Mouse (Mus musculus) heart, embryonic 15.5 days (tissue): ENCODE results near the gene Ankrd42. TPM values are rescaled to one million over a fixed set of nuclear protein-coding genes. Genes with fewer than 3 reads are reported as not detected.

ENCODE experiments used
- ATAC-seq: fragments of 200-750 bp; cut with Nextera tagmentation; replicated peaks from 2 replicates; pipeline ENCODE4 v1.8.0; 2017; ENCODE audit warnings: low read depth, moderate TSS enrichment; ENCODE audit not compliant: insufficient number of reproducible peaks, insufficient read depth, low FRiP score
- H3K27ac ChIP-seq: fragments of 300-500 bp; sonication (generic); 2 replicates; pipeline ENCODE4 v1.5.1; 2015; ENCODE audit warnings: mild to moderate bottlenecking, inconsistent platforms
- H3K27me3 ChIP-seq: fragments of 300-500 bp; sonication (generic); 2 replicates; pipeline ENCODE4 v1.6.1; 2015; ENCODE audit warnings: inconsistent platforms
- H3K36me3 ChIP-seq: fragments of 300-500 bp; sonication (generic); 2 replicates; pipeline ENCODE4 v1.6.1; 2015; ENCODE audit warnings: mild to moderate bottlenecking, inconsistent platforms
- H3K4me1 ChIP-seq: fragments of 300-500 bp; sonication (generic); replicated peaks from 2 replicates; pipeline ENCODE4 v1.6.1; 2015; ENCODE audit warnings: inconsistent platforms
- H3K4me2 ChIP-seq: fragments of 300-500 bp; sonication (generic); 2 replicates; pipeline ENCODE4 v1.6.1; 2015; ENCODE audit warnings: inconsistent platforms, mild to moderate bottlenecking, moderate library complexity
- H3K4me3 ChIP-seq: fragments of 300-500 bp; sonication (generic); 2 replicates; pipeline ENCODE4 v1.5.1; 2015; ENCODE audit warnings: mild to moderate bottlenecking, inconsistent platforms
- H3K9ac ChIP-seq: fragments of 300-500 bp; sonication (generic); 2 replicates; pipeline ENCODE4 v1.6.1; 2015; ENCODE audit warnings: mild to moderate bottlenecking, inconsistent platforms
- H3K9me3 ChIP-seq: fragments of 300-500 bp; sonication (generic); replicated peaks from 2 replicates; pipeline ENCODE4 v1.6.1; 2016; ENCODE audit warnings: inconsistent platforms
- WGBS: fragments of 180-500 bp; shearing (Covaris S2); methylation state at CpG from one replicate; pipeline ENCODE4 v1.1.7; 2015; ENCODE audit warnings: mixed read lengths; 5-methylcytosine and 5-hydroxymethylcytosine counted together
- polyA plus RNA-seq: library from polyadenylated mRNA; unstranded; fragments of >200 nt; fragmentation: Nextera tagmentation; extraction: Ambion mirVana; gene quantifications from 2 replicates; pipeline ENCODE4 v1.2.1, GENCODE M21; 2015

The Ankrd42 gene
- polyA plus RNA-seq, 1 experiment from 2014 or later, result 2.8 TPM

DNA sequence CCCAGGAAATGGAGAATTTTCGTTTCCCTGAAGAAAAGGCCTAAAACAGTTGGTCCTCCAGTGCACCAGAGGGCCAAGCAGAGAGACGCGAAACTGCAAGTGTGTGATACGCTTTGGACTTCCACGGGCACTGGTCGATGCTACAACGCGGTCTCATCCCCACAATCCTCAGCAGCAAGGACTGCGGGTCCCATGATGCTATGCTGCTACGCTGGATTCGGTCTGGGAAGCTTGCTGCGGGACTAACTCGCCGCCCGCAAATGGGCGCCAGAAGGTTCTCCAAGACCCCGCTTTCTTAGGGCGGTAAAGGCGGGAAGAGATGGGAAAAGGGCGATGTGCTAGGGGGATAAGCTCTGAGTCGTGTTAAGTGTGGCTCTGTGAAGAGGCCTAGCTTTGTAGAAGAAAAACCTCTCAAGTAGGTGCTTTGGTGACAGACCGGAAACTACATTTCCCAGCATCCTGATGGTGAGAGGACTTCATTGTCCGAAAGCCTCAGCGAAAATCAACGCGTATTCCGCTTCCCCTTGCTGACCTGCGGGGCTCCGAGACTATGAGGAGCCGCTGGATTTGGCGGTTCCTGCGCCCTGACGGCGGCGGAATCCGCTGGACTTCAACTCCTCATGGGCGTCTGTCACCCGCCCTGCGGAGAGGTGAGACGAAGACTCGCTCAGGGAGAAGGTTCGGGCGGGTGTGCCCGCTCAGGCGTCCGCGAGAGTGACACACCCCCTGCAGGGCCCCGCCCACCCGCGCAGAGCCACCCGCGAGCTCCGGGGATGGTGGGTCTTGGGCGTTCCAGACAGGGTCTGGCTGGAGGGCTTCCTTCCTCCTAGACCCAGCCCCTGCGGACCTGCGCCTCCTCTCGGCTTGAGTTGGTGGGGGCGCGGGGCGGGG is 75.7 kb downstream of the Ankrd42 start, which contains the start of gene Ccdc90b:
TSS of gene Ccdc90b (plus strand) at position 164 of the 891 bp plus-strand sequence.
- under 1% methylated on average over 60 of the region's 60 CpGs for WGBS

DNA sequence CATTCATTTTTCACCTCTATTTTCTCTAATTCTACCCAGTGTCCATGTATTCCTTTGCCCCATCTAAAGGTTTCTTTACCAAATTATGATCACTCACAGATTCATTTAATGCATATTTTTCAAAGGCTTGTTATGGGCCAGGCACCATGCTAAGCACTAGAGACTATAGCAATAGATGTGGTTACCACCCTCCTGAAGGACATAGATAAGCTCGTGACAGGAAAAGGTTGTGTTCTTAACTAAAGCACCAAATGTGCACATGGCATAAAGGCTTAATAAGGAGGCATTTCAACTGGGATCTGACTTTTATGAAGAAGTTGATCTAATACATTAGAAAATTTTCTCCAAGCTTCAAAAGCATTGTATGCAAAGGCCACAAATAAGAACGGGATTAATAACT is 78.2 kb downstream of the Ankrd42 start:
- H3K9me3 ChIP-seq, result no peaks in the 10 kb centered on the region
- H3K4me1 ChIP-seq, result peaks cover 8% of the 10 kb centered on the region
- no peak overlapping the region for H3K4me3 ChIP-seq
- no peaks in the 10 kb centered on the region for H3K27me3 ChIP-seq
- no peak overlapping the region for H3K27ac ChIP-seq
- WGBS, result 77% methylated on average over 2 of the region's 2 CpGs
- H3K4me2 ChIP-seq, result no peak overlapping the region
- ATAC-seq, result no peak
- H3K36me3 ChIP-seq, result no peaks in the 10 kb centered on the region
- H3K9ac ChIP-seq, result no peak overlapping the region

More for the DNA sequence above, 75.7 kb downstream of the Ankrd42 start, which contains the start of gene Ccdc90b:
- Histone ChIP-seq H3K4me1 (peaks cover 8% of the 10 kb centered on the region), H3K36me3 (no peaks in the 10 kb centered on the region), H3K4me3 (peak within 1 kb of the TSS; percentile 93), H3K27ac (peak within 1 kb of the TSS; percentile 98), H3K9me3 (no peaks in the 10 kb centered on the region), H3K4me2 (peak within 1 kb of the TSS; percentile 74), H3K9ac (peak within 1 kb of the TSS; percentile 88), H3K27me3 (no peaks in the 10 kb centered on the region)
- peak; percentile 97 for ATAC-seq

GRCm38 (mm10) chr7:92550990-92551392 is 86.0 kb downstream of the Ankrd42 start:
- Histone ChIP-seq H3K9ac (no peak overlapping the region), H3K9me3 (no peaks in the 10 kb centered on the region), H3K27me3 (no peaks in the 10 kb centered on the region), H3K36me3 (no peaks in the 10 kb centered on the region), H3K27ac (no peak overlapping the region), H3K4me3 (no peak overlapping the region), H3K4me1 (no peaks in the 10 kb centered on the region), H3K4me2 (no peak overlapping the region)
- ATAC-seq, result no peak
- WGBS, result 51% methylated on average over 4 of the region's 4 CpGs

DNA sequence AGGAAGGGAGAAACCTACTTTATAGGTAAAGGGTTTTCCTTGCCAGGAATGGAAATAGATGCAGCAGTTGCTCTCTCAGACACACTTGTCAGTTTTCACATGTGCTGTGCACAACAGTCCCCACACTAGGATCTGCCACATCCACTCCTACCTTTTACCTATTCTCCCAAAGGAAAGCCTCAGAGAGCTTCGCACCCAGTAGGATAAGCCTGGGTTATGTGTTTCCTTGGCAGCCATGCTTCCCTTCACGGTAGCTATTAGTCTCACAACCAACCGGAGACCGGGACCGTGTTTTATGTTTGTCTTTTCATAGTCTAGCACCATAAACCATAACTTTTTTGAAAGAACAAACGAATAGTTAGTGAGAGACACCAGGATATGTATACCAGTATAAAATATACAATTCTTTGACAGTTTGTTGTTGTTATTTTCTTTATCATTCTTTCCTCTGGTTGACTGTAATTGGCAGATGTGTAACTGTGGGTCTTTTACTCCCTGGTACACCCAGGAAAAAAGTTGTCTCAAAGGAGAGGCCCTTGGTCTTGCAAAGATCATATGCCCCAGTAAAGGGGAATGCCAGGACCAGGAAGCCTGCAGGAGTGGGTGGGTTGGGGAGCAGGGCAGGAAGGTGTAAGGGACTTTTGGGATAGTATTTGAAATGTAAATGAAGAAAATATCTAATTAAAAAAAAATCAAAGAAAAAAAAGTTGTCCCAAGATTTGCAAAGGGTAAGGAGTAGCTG is 86.5 kb downstream of the Ankrd42 start:
- H3K4me3 ChIP-seq, result no peak overlapping the region
- H3K4me2 ChIP-seq, result no peak overlapping the region

GRCm38 (mm10) chr7:92546763-92547162 is 90.2 kb downstream of the Ankrd42 start:
- Histone ChIP-seq H3K27ac (no peak overlapping the region), H3K4me3 (no peak overlapping the region), H3K9me3 (no peaks in the 10 kb centered on the region), H3K27me3 (no peaks in the 10 kb centered on the region), H3K4me1 (no peaks in the 10 kb centered on the region), H3K4me2 (no peak overlapping the region), H3K9ac (no peak overlapping the region), H3K36me3 (no peaks in the 10 kb centered on the region)
- WGBS, result 70% methylated on average over 2 of the region's 2 CpGs
- no peak for ATAC-seq

More for the DNA sequence above, 86.5 kb downstream of the Ankrd42 start:
- Histone ChIP-seq H3K9ac (no peak overlapping the region), H3K4me1 (no peaks in the 10 kb centered on the region), H3K9me3 (no peaks in the 10 kb centered on the region), H3K36me3 (no peaks in the 10 kb centered on the region), H3K27me3 (no peaks in the 10 kb centered on the region), H3K27ac (no peak overlapping the region)
- 84% methylated on average over 6 of the region's 6 CpGs for WGBS
- ATAC-seq, result no peak

- Histone ChIP-seq H3K27me3 (no peaks in the 10 kb centered on the region), H3K9ac (no peak overlapping the region), H3K4me1 (no peaks in the 10 kb centered on the region), H3K27ac (no peak overlapping the region), H3K4me2 (no peak overlapping the region), H3K36me3 (no peaks in the 10 kb centered on the region), H3K9me3 (no peaks in the 10 kb centered on the region), H3K4me3 (no peak overlapping the region)
- 62% methylated on average over 6 of the region's 6 CpGs for WGBS
- ATAC-seq, result no peak
Observed at GRCm38 (mm10) chr7:92532351-92533036, 104.4 kb downstream of the Ankrd42 start.

Other genes with a start within 250 kb of the Ankrd42 start
- gene Ccdc90b, start 76.0 kb downstream of the Ankrd42 start, polyA plus RNA-seq, result 42.1 and 55.9 TPM in 2 replicates
- 13.7 and 16.1 TPM in 2 replicates for gene Pcf11, start 32.8 kb upstream of the Ankrd42 start, polyA plus RNA-seq
- gene Rab30, start 104.5 kb upstream of the Ankrd42 start, polyA plus RNA-seq, result 8.3 and 10.4 TPM in 2 replicates
- gene Ddias, start 237.1 kb upstream of the Ankrd42 start, polyA plus RNA-seq, result 8.2 and 9.0 TPM in 2 replicates
- 19.1 and 22.0 TPM in 2 replicates for gene Prcp, start 237.3 kb upstream of the Ankrd42 start, polyA plus RNA-seq